Mouse (Mus musculus): ENCODE measurements around the gene Hhat. TPM values are rescaled to one million over a fixed set of nuclear protein-coding genes. Genes with fewer than 3 reads are reported as not detected.

Gene Hhat
- polyA plus RNA-seq, 1 experiment from 2014 or later, result 5.6 TPM

DNA sequence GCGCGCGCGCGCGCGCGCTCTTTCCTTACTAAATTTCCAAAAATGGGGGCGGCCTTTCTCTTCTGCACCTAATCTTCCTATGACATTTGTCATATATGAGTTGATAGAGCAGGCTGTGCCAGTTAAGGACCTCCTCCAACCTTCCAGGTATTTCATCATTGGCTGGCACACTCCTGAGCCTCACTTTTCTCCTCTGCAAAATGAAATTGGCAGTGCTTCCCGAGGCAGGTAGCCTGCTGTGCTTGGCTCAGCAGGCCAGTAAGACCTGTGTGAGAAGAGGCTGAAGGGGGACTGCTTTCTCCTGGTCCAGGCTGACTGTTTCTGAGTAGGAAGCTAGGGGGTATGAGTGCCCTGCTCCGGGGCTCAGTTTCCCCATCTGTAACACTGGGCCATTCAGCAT lies 283.5 kb downstream of the Hhat start:
- 92% methylated on average over 11 of the region's 11 CpGs for WGBS

DNA sequence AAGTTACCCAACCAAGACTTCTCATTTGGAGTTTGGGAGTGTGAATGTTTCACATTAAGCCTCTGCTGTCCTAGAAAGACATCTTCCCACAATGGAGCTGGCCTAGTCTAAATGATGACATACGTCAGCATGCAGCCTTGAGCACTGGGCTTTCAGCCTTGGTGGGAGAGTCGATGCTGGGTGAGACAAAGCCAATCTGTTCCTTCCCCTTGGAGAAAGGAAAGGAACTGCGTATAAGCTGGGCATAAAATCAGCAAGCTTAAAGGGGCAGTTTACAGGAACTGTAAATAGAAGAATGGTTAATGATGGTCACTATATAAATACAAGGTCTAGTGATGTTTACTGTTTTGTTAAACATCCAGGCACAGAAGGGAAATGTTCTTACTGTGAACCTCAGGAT lies 286.0 kb downstream of the Hhat start:
- no peak overlapping the region for H3K4me2 ChIP-seq (ENCODE audit: low read depth, low read length)
- no peak overlapping the region for H3K27ac ChIP-seq (ENCODE audit: low read length)
- WGBS, result 76% methylated on average over 3 of the region's 3 CpGs
- no peaks in the 10 kb centered on the region for H3K27me3 ChIP-seq (ENCODE audit: control insufficient read depth, insufficient read depth, low read length)
- no peak overlapping the region for H3K4me3 ChIP-seq (ENCODE audit: low read length)
- H3K9me3 ChIP-seq (replicated peaks; ENCODE audit: control insufficient read depth, low read length), result no peaks in the 10 kb centered on the region
- no peaks in the 10 kb centered on the region for H3K36me3 ChIP-seq (ENCODE audit: control insufficient read depth, insufficient read depth)
- no peak overlapping the region for H3K9ac ChIP-seq (ENCODE audit: low read length)
- no peaks in the 10 kb centered on the region for H3K4me1 ChIP-seq (ENCODE audit: control insufficient read depth, insufficient read depth, low read length)
- ATAC-seq (replicated peaks; ENCODE audit: extremely low read depth, insufficient read depth, low FRiP score), result no peak

More for the DNA sequence above, 283.5 kb downstream of the Hhat start:
- Histone ChIP-seq H3K4me3 (ENCODE audit: low read length) (no peak overlapping the region), H3K4me1 (ENCODE audit: control insufficient read depth, insufficient read depth, low read length) (no peaks in the 10 kb centered on the region), H3K36me3 (ENCODE audit: control insufficient read depth, insufficient read depth) (no peaks in the 10 kb centered on the region), H3K27me3 (ENCODE audit: control insufficient read depth, insufficient read depth, low read length) (no peaks in the 10 kb centered on the region), H3K9me3 (replicated peaks; ENCODE audit: control insufficient read depth, low read length) (no peaks in the 10 kb centered on the region), H3K9ac (ENCODE audit: low read length) (no peak overlapping the region), H3K4me2 (ENCODE audit: low read depth, low read length) (no peak overlapping the region), H3K27ac (ENCODE audit: low read length) (no peak overlapping the region)
- no peak for ATAC-seq (replicated peaks; ENCODE audit: extremely low read depth, insufficient read depth, low FRiP score)

DNA sequence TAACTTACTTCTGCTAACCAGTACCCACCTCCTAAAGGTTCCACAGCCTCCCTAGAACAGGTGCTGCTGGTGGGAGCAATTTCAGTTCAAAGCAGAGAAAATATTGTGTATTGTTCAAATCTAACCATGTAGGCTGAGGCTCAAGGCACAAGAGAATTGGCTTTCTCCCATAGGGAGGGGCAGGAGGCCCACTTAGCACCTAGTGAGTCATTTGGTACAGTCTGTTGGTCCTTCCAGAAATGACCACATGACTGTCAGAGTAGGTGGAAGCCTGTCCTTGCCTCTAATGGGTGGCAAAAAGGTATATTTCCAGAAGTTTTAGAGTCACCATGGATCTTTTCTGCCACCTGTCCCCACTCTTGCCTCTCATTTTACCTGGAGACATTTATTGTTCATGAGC lies 289.6 kb downstream of the Hhat start:
- H3K9me3 ChIP-seq (replicated peaks; ENCODE audit: control insufficient read depth, low read length), result no peaks in the 10 kb centered on the region
- H3K4me1 ChIP-seq (ENCODE audit: control insufficient read depth, insufficient read depth, low read length), result 0 out of 2 replicates have a peak, but pooled peaks cover 5% of the 10 kb centered on the region
- no peak overlapping the region for H3K4me3 ChIP-seq (ENCODE audit: low read length)
- H3K9ac ChIP-seq (ENCODE audit: low read length), result no peak overlapping the region
- no peaks in the 10 kb centered on the region for H3K36me3 ChIP-seq (ENCODE audit: control insufficient read depth, insufficient read depth)
- no peak overlapping the region for H3K4me2 ChIP-seq (ENCODE audit: low read depth, low read length)
- H3K27me3 ChIP-seq (ENCODE audit: control insufficient read depth, insufficient read depth, low read length), result no peaks in the 10 kb centered on the region
- no peak overlapping the region for H3K27ac ChIP-seq (ENCODE audit: low read length)
- no peak for ATAC-seq (replicated peaks; ENCODE audit: extremely low read depth, insufficient read depth, low FRiP score)

DNA sequence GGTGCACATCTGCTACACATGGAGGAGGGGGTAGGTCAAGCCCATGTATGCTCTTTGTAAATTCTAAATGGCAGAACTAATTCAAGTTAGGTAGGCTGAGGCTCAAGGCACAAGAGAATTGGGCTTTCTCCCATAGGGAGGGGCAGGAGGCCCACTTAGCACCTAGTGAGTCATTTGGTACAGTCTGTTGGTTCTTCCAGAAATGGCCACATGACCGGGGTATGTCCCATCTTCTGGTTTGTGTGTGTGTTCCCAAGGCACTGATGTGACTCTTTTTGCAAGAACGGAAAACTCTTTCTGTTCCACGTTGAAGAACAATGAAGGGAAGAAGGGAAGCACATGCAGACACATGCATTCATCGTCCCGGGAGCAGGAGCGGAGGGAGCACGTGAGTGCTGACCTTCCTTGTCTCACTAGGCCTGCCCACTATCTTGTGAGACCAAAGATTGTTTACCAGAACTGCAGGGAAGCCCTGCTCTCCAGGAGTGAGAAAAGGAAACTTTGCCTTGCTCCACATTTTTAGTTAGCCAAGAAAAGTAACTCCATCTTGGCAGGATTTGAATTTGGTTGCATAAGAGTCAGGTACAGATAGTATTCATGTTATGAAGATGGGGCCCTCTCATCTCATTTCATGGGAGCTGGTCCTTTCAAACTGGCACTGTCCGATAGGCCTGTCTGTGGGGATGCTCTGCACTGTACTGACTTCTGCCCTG lies 290.8 kb downstream of the Hhat start:
- no peak overlapping the region for H3K4me3 ChIP-seq (ENCODE audit: low read length)

DNA sequence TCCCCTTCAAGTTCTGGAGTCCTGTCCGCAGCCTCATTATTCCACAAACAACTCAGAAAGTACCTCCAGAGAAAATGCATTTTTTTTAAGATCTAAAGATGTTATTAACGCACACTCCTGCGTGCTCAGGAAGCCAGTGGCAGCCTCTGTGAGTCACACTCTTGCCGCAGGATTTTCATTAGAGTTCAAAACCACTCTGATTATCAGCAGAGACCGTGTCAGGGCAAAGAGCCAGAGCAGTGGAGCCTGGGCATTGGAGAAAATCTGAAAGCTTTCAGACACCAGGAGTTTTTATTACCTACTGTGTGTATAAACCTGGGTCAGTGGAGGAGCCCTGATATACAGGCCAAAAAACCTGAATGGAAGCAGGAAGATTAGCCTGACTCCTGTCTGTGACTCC lies 292.8 kb downstream of the Hhat start:
- H3K27ac ChIP-seq (ENCODE audit: low read length), result no peak overlapping the region
- H3K9ac ChIP-seq (ENCODE audit: low read length), result no peak overlapping the region
- no peaks in the 10 kb centered on the region for H3K27me3 ChIP-seq (ENCODE audit: control insufficient read depth, insufficient read depth, low read length)
- no peak for ATAC-seq (replicated peaks; ENCODE audit: extremely low read depth, insufficient read depth, low FRiP score)
- H3K4me3 ChIP-seq (ENCODE audit: low read length), result no peak overlapping the region
- H3K36me3 ChIP-seq (ENCODE audit: control insufficient read depth, insufficient read depth), result no peaks in the 10 kb centered on the region
- H3K4me1 ChIP-seq (ENCODE audit: control insufficient read depth, insufficient read depth, low read length), result 0 out of 2 replicates have a peak, but pooled peaks cover 5% of the 10 kb centered on the region
- WGBS, result 44% methylated on average over 5 of the region's 5 CpGs
- no peak overlapping the region for H3K4me2 ChIP-seq (ENCODE audit: low read depth, low read length)
- H3K9me3 ChIP-seq (replicated peaks; ENCODE audit: control insufficient read depth, low read length), result no peaks in the 10 kb centered on the region

More for the DNA sequence above, 290.8 kb downstream of the Hhat start:
- H3K27me3 ChIP-seq (ENCODE audit: control insufficient read depth, insufficient read depth, low read length), result no peaks in the 10 kb centered on the region
- H3K36me3 ChIP-seq (ENCODE audit: control insufficient read depth, insufficient read depth), result no peaks in the 10 kb centered on the region
- no peak overlapping the region for H3K27ac ChIP-seq (ENCODE audit: low read length)
- no peak overlapping the region for H3K9ac ChIP-seq (ENCODE audit: low read length)
- H3K4me1 ChIP-seq (ENCODE audit: control insufficient read depth, insufficient read depth, low read length), result 0 out of 2 replicates have a peak, but pooled peaks cover 5% of the 10 kb centered on the region
- 72% methylated on average over 8 of the region's 8 CpGs for WGBS
- H3K4me2 ChIP-seq (ENCODE audit: low read depth, low read length), result no peak overlapping the region
- no peaks in the 10 kb centered on the region for H3K9me3 ChIP-seq (replicated peaks; ENCODE audit: control insufficient read depth, low read length)
- no peak for ATAC-seq (replicated peaks; ENCODE audit: extremely low read depth, insufficient read depth, low FRiP score)

DNA sequence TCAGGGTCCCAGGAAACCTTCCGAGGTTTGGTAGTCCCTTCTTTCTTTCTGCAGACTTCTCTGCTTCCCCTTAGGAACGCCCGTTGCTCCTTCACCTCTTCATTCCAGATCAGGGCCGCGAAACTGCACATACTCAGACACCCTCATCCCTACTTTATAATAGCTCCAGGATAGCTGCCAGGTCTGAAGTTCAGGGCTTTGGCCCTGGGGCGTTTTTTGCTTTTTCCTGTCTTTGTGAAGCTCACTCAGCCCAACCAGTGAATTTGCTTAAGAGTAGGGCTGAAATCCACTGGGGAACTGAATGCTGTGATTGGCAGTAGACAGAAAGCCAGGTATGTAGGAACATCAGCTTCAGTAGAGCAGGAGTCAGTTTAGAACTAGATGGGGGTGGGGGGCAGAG lies 293.5 kb downstream of the Hhat start:
- 54% methylated on average over 6 of the region's 6 CpGs for WGBS
- Histone ChIP-seq H3K36me3 (ENCODE audit: control insufficient read depth, insufficient read depth) (no peaks in the 10 kb centered on the region), H3K9ac (ENCODE audit: low read length) (no peak overlapping the region), H3K4me2 (ENCODE audit: low read depth, low read length) (no peak overlapping the region), H3K9me3 (replicated peaks; ENCODE audit: control insufficient read depth, low read length) (no peaks in the 10 kb centered on the region), H3K27ac (ENCODE audit: low read length) (peak overlapping the region; percentile 25; the same call in 1 of the 2 replicates), H3K4me3 (ENCODE audit: low read length) (no peak overlapping the region), H3K27me3 (ENCODE audit: control insufficient read depth, insufficient read depth, low read length) (no peaks in the 10 kb centered on the region), H3K4me1 (ENCODE audit: control insufficient read depth, insufficient read depth, low read length) (0 out of 2 replicates have a peak, but pooled peaks cover 5% of the 10 kb centered on the region)
- no peak for ATAC-seq (replicated peaks; ENCODE audit: extremely low read depth, insufficient read depth, low FRiP score)

DNA sequence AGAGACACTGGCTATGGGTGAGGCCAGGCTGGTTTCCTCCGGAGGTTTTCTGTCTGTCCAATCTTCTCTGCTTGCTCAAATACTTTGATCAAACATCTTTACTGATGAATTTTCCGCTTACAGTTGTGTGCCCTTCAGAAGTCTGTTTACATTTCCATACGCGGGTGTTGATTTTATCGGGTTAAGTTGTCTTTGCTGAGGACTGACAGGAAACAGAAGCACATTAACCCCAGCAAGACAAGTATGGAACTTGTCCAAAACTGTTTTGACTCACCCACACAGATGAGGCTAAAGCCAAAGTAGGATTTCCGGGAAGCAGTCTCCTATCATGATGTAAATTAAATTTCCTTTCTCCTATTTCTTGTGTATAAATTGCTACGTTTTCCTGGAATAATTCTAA lies 294.3 kb downstream of the Hhat start:
- Histone ChIP-seq H3K4me1 (ENCODE audit: control insufficient read depth, insufficient read depth, low read length) (0 out of 2 replicates have a peak, but pooled peaks cover 5% of the 10 kb centered on the region), H3K27ac (ENCODE audit: low read length) (no peak overlapping the region), H3K4me2 (ENCODE audit: low read depth, low read length) (no peak overlapping the region), H3K4me3 (ENCODE audit: low read length) (no peak overlapping the region), H3K27me3 (ENCODE audit: control insufficient read depth, insufficient read depth, low read length) (no peaks in the 10 kb centered on the region), H3K36me3 (ENCODE audit: control insufficient read depth, insufficient read depth) (no peaks in the 10 kb centered on the region), H3K9me3 (replicated peaks; ENCODE audit: control insufficient read depth, low read length) (no peaks in the 10 kb centered on the region), H3K9ac (ENCODE audit: low read length) (no peak overlapping the region)
- no peak for ATAC-seq (replicated peaks; ENCODE audit: extremely low read depth, insufficient read depth, low FRiP score)
- WGBS, result 31% methylated on average over 7 of the region's 7 CpGs

DNA sequence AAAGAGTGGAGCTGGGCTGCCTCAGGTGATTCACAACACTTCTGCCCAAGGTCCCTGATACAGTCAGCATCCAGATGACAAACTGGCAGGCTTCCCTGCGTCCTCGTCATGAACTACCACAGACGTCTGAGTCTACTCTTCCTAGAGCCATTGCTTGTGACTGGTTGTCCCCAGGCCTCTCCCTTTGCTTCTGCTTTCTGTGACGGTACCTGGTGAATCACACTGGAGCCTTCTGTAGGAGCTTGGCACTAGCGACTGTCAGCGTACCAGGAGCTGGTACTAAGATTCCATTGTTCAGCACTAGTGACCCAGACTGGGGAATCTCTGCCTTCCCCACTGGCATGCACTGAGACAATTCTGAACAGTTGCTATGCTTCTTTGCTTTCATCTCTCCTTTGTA lies 297.9 kb downstream of the Hhat start:
- no peak overlapping the region for H3K4me3 ChIP-seq (ENCODE audit: low read length)
- ATAC-seq (replicated peaks; ENCODE audit: extremely low read depth, insufficient read depth, low FRiP score), result no peak
- H3K4me1 ChIP-seq (ENCODE audit: control insufficient read depth, insufficient read depth, low read length), result 0 out of 2 replicates have a peak, but pooled peaks cover 3% of the 10 kb centered on the region
- H3K27ac ChIP-seq (ENCODE audit: low read length), result no peak overlapping the region
- WGBS, result 80% methylated on average over 6 of the region's 6 CpGs
- H3K27me3 ChIP-seq (ENCODE audit: control insufficient read depth, insufficient read depth, low read length), result no peaks in the 10 kb centered on the region
- no peak overlapping the region for H3K9ac ChIP-seq (ENCODE audit: low read length)
- H3K9me3 ChIP-seq (replicated peaks; ENCODE audit: control insufficient read depth, low read length), result no peaks in the 10 kb centered on the region
- no peak overlapping the region for H3K4me2 ChIP-seq (ENCODE audit: low read depth, low read length)
- no peaks in the 10 kb centered on the region for H3K36me3 ChIP-seq (ENCODE audit: control insufficient read depth, insufficient read depth)

DNA sequence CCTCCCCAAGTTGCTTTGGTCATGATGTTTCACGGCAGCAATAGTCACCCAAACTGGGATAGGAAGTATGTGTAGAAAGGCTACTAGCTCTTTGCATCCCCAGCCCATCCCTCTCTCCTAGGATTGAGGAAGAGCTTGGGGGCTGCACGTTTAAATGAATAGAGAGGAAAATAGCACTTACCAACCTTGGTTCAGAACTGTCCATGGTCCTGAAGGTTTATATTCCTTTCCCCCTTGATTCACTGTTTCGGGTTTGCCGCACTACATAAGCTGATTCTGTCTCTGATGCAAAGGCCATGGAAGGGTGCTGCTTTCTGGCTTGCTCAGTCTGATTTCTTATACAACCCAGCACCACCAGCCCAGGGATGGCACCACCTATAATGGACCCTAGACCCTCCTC lies 298.7 kb downstream of the Hhat start:
- ATAC-seq (replicated peaks; ENCODE audit: extremely low read depth, insufficient read depth, low FRiP score), result no peak
- 47% methylated on average over 4 of the region's 4 CpGs for WGBS
- Histone ChIP-seq H3K27ac (ENCODE audit: low read length) (no peak overlapping the region), H3K27me3 (ENCODE audit: control insufficient read depth, insufficient read depth, low read length) (no peaks in the 10 kb centered on the region), H3K4me3 (ENCODE audit: low read length) (no peak overlapping the region), H3K9me3 (replicated peaks; ENCODE audit: control insufficient read depth, low read length) (no peaks in the 10 kb centered on the region), H3K4me1 (ENCODE audit: control insufficient read depth, insufficient read depth, low read length) (no peaks in the 10 kb centered on the region), H3K9ac (ENCODE audit: low read length) (no peak overlapping the region), H3K4me2 (ENCODE audit: low read depth, low read length) (no peak overlapping the region), H3K36me3 (ENCODE audit: control insufficient read depth, insufficient read depth) (no peaks in the 10 kb centered on the region)
